Mouse (Mus musculus) myocyte (in vitro differentiated cells): ENCODE results near the gene Mgst3. TPM values are rescaled to one million over a fixed set of nuclear protein-coding genes. Genes with fewer than 3 reads are reported as not detected.

Experiments
- H3K27me3 ChIP-seq: one replicate; pipeline ENCODE4 v1.6.1; 2011; ENCODE audit not compliant: control insufficient read depth, insufficient read depth, insufficient read length
- H3K36me3 ChIP-seq: one replicate; pipeline ENCODE4 v1.6.1; 2011; ENCODE audit not compliant: control insufficient read depth, insufficient read depth
- H3K4me2 ChIP-seq: one replicate; pipeline ENCODE4 v1.6.1; 2011; ENCODE audit warnings: low read depth, control low read depth
- H3K4me3 ChIP-seq: one replicate; pipeline ENCODE4 v1.5.1; 2011; ENCODE audit warnings: mild to moderate bottlenecking, control low read depth, moderate library complexity
- H3K79me2 ChIP-seq: one replicate; pipeline ENCODE4 v1.6.1; 2011; ENCODE audit not compliant: control insufficient read depth, insufficient read depth
- H3ac ChIP-seq: one replicate; pipeline ENCODE4 v1.6.1; 2011; ENCODE audit not compliant: control insufficient read depth, insufficient read length
- CEBPB ChIP-seq: IDR thresholded peaks from 2 replicates; pipeline ENCODE4 v1.6.1; 2011; ENCODE audit warnings: mild to moderate bottlenecking, moderate library complexity; ENCODE audit not compliant: poor library complexity, insufficient read depth, severe bottlenecking
- E2F4 ChIP-seq: IDR thresholded peaks from one replicate; pipeline ENCODE4 v1.6.1; 2011; ENCODE audit warnings: mild to moderate bottlenecking, control low read depth, moderate library complexity; ENCODE audit not compliant: insufficient read depth
- MAX ChIP-seq: IDR thresholded peaks from one replicate; pipeline ENCODE4 v1.6.1; 2011; ENCODE audit warnings: low read depth, mild to moderate bottlenecking, control low read depth
- MYOD1 ChIP-seq, 3 experiments: IDR thresholded peaks; one replicate each; pipeline ENCODE4 v1.6.1; 2011; ENCODE audit warnings: control low read depth in 2 of 3, low read depth in 2 of 3, mild to moderate bottlenecking in 2 of 3, moderate library complexity in 1 of 3; ENCODE audit not compliant: insufficient read length in 2 of 3, control insufficient read depth in 1 of 3
- MYOG ChIP-seq, 3 experiments: IDR thresholded peaks; one replicate each; pipeline ENCODE4 v1.6.1; 2011; ENCODE audit warnings: control low read depth in 2 of 3, low read depth in 2 of 3, mild to moderate bottlenecking in 2 of 3; ENCODE audit not compliant: insufficient read length in 2 of 3, control insufficient read depth in 1 of 3, insufficient read depth in 1 of 3
- POLR2A ChIP-seq: IDR thresholded peaks from one replicate; pipeline ENCODE4 v1.6.1; 2011; ENCODE audit warnings: low read depth, mild to moderate bottlenecking, control low read depth, moderate library complexity; ENCODE audit not compliant: insufficient read length
- POLR2AphosphoS2 ChIP-seq: IDR thresholded peaks from one replicate; pipeline ENCODE4 v1.6.1; 2011; ENCODE audit warnings: low read depth, control low read depth; ENCODE audit not compliant: insufficient read length
- REST ChIP-seq: IDR thresholded peaks from one replicate; pipeline ENCODE4 v1.6.1; 2011; ENCODE audit warnings: mild to moderate bottlenecking, control low read depth, moderate library complexity; ENCODE audit not compliant: insufficient read depth, insufficient read length
- SRF ChIP-seq: IDR thresholded peaks from one replicate; pipeline ENCODE4 v1.6.1; 2011; ENCODE audit warnings: low read depth; ENCODE audit not compliant: control insufficient read depth, insufficient read length
- TCF12 ChIP-seq: IDR thresholded peaks from one replicate; pipeline ENCODE4 v1.6.1; 2011; ENCODE audit warnings: mild to moderate bottlenecking, control low read depth; ENCODE audit not compliant: poor library complexity, insufficient read depth, severe bottlenecking
- TCF3 ChIP-seq: IDR thresholded peaks from one replicate; pipeline ENCODE4 v1.6.1; 2011; ENCODE audit warnings: low read depth, control low read depth; ENCODE audit not compliant: insufficient read length
- USF1 ChIP-seq: IDR thresholded peaks from one replicate; pipeline ENCODE4 v1.6.1; 2011; ENCODE audit warnings: low read depth, mild to moderate bottlenecking, control low read depth, moderate library complexity
- polyA plus RNA-seq: library from polyadenylated mRNA; unstranded; fragments of >200 nt; fragmentation: generic; extraction: Trizol; gene quantifications from one replicate; pipeline ENCODE4 v1.2.1, GENCODE M21; 2012; ENCODE audit warnings: missing spikeins

Mgst3 gene
- polyA plus RNA-seq, 1 experiment, result 62.0 TPM

DNA sequence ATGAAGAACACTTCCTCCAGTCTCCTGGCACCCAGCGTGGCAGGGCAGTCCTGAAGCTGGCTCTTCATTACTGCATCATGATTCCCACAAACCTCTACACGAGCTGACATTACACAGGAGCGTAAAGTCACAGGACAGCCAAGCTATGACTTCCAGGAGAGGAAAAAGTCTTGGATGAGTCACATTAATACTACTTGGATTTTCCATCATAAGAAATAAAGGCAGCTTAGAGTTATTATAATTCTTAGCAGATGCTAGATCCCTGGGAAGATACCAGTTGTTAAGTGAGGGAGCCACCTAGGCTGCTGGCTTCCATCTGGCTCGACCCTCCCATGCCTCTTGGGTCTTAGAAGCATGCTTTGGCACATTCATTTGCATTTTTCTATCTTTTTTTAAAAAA is 3.3 kb downstream of the Mgst3 start:
- TF ChIP-seq REST, result no peak
- TF ChIP-seq CEBPB, result no peak
- TF ChIP-seq SRF, result no peak
- TF ChIP-seq MAX, result no peak
- TF ChIP-seq USF1, result no peak
- no peak for TF ChIP-seq POLR2AphosphoS2
- no peak for TF ChIP-seq POLR2A
- TF ChIP-seq E2F4, result no peak
- no peak for TF ChIP-seq MYOD1 (IDR thresholded peaks at IDR 0.05; ENCODE audit: control insufficient read depth in 1 of 3, insufficient read length in 2 of 3, low read depth in 2 of 3)
- H3ac ChIP-seq, result no peak overlapping the region
- no peaks in the 10 kb centered on the region for H3K27me3 ChIP-seq
- H3K4me2 ChIP-seq, result no peak overlapping the region
- H3K4me3 ChIP-seq, result no peak overlapping the region
- H3K36me3 ChIP-seq, result no peaks in the 10 kb centered on the region
- no peaks in the 10 kb centered on the region for H3K79me2 ChIP-seq

DNA sequence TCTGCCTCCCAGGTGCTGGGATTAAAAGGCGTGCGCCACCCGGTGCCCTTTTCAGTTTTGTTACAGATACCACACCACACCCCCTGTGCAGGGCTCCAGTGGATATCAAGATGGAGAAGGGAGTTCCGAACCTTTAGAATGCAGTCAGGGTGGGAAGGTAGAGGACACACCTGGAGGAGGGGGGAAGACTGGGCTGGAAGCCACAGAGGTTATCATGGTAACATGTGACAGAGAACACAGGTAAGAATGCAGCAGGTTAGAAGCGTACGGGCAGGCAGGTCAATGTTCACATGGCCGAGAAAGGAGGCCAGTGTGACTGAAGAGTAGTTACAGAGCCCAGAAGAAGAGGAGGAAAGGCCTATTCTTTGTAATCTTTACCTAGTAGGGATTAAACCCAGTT is 4.1 kb downstream of the Mgst3 start:
- TF ChIP-seq TCF12, result no peak
- TF ChIP-seq MYOG (IDR thresholded peaks at IDR 0.05; ENCODE audit: control insufficient read depth in 1 of 3, insufficient read depth in 1 of 3, insufficient read length in 2 of 3, low read depth in 2 of 3), result no peak
- TF ChIP-seq SRF, result no peak
- TF ChIP-seq CEBPB, result no peak
- no peak for TF ChIP-seq TCF3
- TF ChIP-seq REST, result no peak
- TF ChIP-seq USF1, result no peak
- Histone ChIP-seq H3K36me3 (no peaks in the 10 kb centered on the region), H3K79me2 (no peaks in the 10 kb centered on the region), H3ac (no peak overlapping the region), H3K4me2 (no peak overlapping the region), H3K4me3 (no peak overlapping the region), H3K27me3 (no peaks in the 10 kb centered on the region)

DNA sequence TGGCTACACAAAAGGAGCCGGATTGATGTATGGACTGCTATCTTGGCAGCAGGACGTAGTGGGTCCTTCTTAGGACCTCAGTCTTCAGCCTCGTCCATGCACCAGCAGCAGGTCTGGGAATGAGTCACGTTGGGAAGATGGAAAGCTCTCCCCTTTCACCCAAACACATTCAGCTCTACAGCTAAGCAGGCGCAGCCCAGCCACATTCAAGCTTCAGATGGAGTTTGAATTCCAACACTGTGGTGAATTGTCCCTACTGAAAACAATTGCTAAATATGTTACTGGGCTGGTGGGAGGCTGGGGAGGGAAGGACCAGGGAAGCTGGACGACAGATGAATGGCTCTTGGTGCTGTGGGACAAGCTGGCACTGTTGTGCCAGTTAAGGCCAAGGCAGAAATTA is 5.1 kb downstream of the Mgst3 start:
- Histone ChIP-seq H3K4me3 (no peak overlapping the region), H3K79me2 (no peaks in the 10 kb centered on the region), H3ac (no peak overlapping the region), H3K4me2 (no peak overlapping the region), H3K36me3 (no peaks in the 10 kb centered on the region), H3K27me3 (no peaks in the 10 kb centered on the region)
- no peak for TF ChIP-seq MYOD1 (IDR thresholded peaks at IDR 0.05; ENCODE audit: control insufficient read depth in 1 of 3, insufficient read length in 2 of 3, low read depth in 2 of 3)
- no peak for TF ChIP-seq POLR2AphosphoS2
- no peak for TF ChIP-seq REST
- no peak for TF ChIP-seq CEBPB
- TF ChIP-seq TCF3, result no peak
- TF ChIP-seq SRF, result no peak
- TF ChIP-seq MAX, result no peak
- no peak for TF ChIP-seq E2F4
- TF ChIP-seq TCF12, result no peak
- TF ChIP-seq MYOG (IDR thresholded peaks at IDR 0.05; ENCODE audit: control insufficient read depth in 1 of 3, insufficient read depth in 1 of 3, insufficient read length in 2 of 3, low read depth in 2 of 3), result no peak
- no peak for TF ChIP-seq USF1

DNA sequence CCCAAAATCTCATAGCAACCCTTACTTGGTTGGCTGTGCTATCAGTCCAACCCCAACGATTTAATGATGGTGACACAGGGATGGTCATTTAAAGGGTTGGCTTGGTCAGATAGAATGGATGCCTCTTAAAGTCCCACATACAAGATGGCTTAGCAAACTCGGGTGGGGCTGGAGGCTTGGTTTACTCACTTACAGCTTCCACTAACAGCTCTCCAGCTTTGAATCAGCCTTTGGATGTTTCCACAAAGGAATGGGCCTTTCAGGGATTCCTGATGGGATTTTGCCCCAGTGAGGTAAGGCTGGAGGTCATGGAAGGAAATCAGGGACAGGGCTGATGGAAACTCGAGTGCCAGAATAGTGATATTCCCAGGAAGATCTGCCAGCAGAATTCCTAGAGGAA is 5.8 kb downstream of the Mgst3 start:
- TF ChIP-seq TCF12 (no peak), POLR2AphosphoS2 (no peak), TCF3 (no peak), CEBPB (no peak), POLR2A (no peak), REST (no peak), SRF (no peak), USF1 (no peak), MYOG (IDR thresholded peaks at IDR 0.05; ENCODE audit: control insufficient read depth in 1 of 3, insufficient read depth in 1 of 3, insufficient read length in 2 of 3, low read depth in 2 of 3) (no peak), E2F4 (no peak), MAX (no peak), MYOD1 (IDR thresholded peaks at IDR 0.05; ENCODE audit: control insufficient read depth in 1 of 3, insufficient read length in 2 of 3, low read depth in 2 of 3) (no peak)
- no peak overlapping the region for H3ac ChIP-seq
- peak overlapping the region; percentile 51 for H3K4me2 ChIP-seq
- no peak overlapping the region for H3K4me3 ChIP-seq
- no peaks in the 10 kb centered on the region for H3K36me3 ChIP-seq
- H3K27me3 ChIP-seq, result no peaks in the 10 kb centered on the region
- no peaks in the 10 kb centered on the region for H3K79me2 ChIP-seq

DNA sequence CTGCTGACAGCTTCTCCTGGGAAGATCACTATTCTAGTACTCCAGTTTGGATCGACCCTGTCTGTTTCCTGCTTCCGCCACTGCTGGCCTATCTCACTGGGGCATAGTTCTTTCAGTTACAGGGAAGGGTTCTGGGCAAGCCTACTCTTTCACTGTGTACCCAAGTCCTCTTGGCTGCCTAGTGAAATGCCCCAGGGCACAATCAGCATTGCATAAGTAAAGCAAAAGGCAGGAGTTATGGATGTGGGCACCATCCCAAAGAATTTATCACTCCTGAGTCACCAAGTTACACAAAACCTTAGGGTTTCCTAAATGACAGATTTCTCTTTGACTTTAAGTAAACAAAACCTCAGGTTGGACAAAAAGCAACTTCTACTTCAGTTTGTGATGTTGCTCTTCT is 6.3 kb downstream of the Mgst3 start:
- no peak overlapping the region for H3K4me3 ChIP-seq
- no peaks in the 10 kb centered on the region for H3K27me3 ChIP-seq
- TF ChIP-seq MAX (no peak), TCF3 (no peak), CEBPB (peak; percentile 77)
- H3ac ChIP-seq, result no peak overlapping the region
- H3K36me3 ChIP-seq, result no peaks in the 10 kb centered on the region
- no peaks in the 10 kb centered on the region for H3K79me2 ChIP-seq
- H3K4me2 ChIP-seq, result peak overlapping the region; percentile 51

DNA sequence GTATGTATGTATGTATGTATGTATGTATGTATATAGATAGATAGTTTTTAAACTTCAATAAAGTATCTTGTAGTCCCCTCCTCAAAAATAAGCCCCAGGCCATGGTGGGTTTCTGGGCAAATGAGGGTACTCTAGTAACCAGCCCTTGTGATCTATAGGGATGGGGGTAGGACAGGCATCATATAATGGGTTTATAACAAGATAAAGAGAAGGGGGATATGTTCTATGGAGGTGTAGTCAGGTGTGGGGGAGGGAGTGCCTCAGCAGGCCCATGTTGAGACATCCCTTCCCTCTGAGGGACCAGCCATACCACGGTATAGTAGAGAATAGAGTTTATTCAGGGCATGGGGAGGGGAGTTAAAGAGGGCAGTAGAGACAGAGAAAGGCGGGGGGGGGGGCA is 7.2 kb downstream of the Mgst3 start:
- Histone ChIP-seq H3K4me3 (no peak overlapping the region), H3K4me2 (no peak overlapping the region), H3ac (no peak overlapping the region), H3K27me3 (no peaks in the 10 kb centered on the region), H3K79me2 (no peaks in the 10 kb centered on the region), H3K36me3 (no peaks in the 10 kb centered on the region)
- TF ChIP-seq MYOG (IDR thresholded peaks at IDR 0.05; ENCODE audit: control insufficient read depth in 1 of 3, insufficient read depth in 1 of 3, insufficient read length in 2 of 3, low read depth in 2 of 3), result no peak
- TF ChIP-seq TCF3, result no peak
- no peak for TF ChIP-seq POLR2AphosphoS2
